Mouse (Mus musculus) layer of hippocampus, postnatal 10 days (tissue): ENCODE measurements around the gene Osgin1. TPM values are rescaled to one million over a fixed set of nuclear protein-coding genes. Genes with fewer than 3 reads are reported as not detected.

Experiments
- DNase-seq, 2 experiments: peaks; one replicate each; pipeline ENCODE4 v3.0.0; 2021; ENCODE audit warnings: low spot score in 2 of 2
- total RNA-seq, 2 experiments: library from RNA; stranded (reverse); gene quantifications; 2 replicates each; pipeline ENCODE4 v1.2.3; 2021

Osgin1 gene
- total RNA-seq, 2 experiments from 2014 or later: 0.25 to 0.33 TPM

GRCm38 (mm10) chr8:119442013-119442412 lies 8.1 kb downstream of the Osgin1 start:
- no peak for DNase-seq

- no peak for DNase-seq
Observed at GRCm38 (mm10) chr8:119442970-119443369, 9.0 kb downstream of the Osgin1 start.

- peak; percentile 96 for DNase-seq
Observed at GRCm38 (mm10) chr8:119446211-119446989, 12.5 kb downstream of the Osgin1 start, which contains the start of gene Necab2. Gene Necab2 (plus strand): TSS chr8:119446719.

- peak; percentile 45 to 59 for DNase-seq
Observed at GRCm38 (mm10) chr8:119446990-119447780, 13.3 kb downstream of the Osgin1 start.

GRCm38 (mm10) chr8:119447781-119448170 lies 13.9 kb downstream of the Osgin1 start:
- DNase-seq: no peak

- no peak for DNase-seq
Observed at GRCm38 (mm10) chr8:119449627-119450026, 15.7 kb downstream of the Osgin1 start.

GRCm38 (mm10) chr8:119451131-119451530 lies 17.2 kb downstream of the Osgin1 start:
- DNase-seq: no peak

- no peak for DNase-seq
Observed at GRCm38 (mm10) chr8:119452919-119453318, 19.0 kb downstream of the Osgin1 start.

- no peak for DNase-seq
Observed at GRCm38 (mm10) chr8:119456045-119456444, 22.1 kb downstream of the Osgin1 start.

GRCm38 (mm10) chr8:119459724-119460123 lies 25.8 kb downstream of the Osgin1 start:
- DNase-seq: no peak

- DNase-seq: peak; percentile 54 to 68
Observed at GRCm38 (mm10) chr8:119461356-119461755, 27.4 kb downstream of the Osgin1 start.

- DNase-seq: no peak
Observed at GRCm38 (mm10) chr8:119463709-119464108, 29.8 kb downstream of the Osgin1 start.

GRCm38 (mm10) chr8:119466105-119466504 lies 32.2 kb downstream of the Osgin1 start:
- peak; percentile 49 to 64 for DNase-seq

GRCm38 (mm10) chr8:119466794-119467193 lies 32.9 kb downstream of the Osgin1 start:
- no peak for DNase-seq

- no peak for DNase-seq
Observed at GRCm38 (mm10) chr8:119468091-119468490, 34.2 kb downstream of the Osgin1 start.

GRCm38 (mm10) chr8:119478684-119479083 lies 44.8 kb downstream of the Osgin1 start:
- DNase-seq: no peak

- no peak for DNase-seq
Observed at GRCm38 (mm10) chr8:119484145-119484896, 50.4 kb downstream of the Osgin1 start.

GRCm38 (mm10) chr8:119487093-119487492 lies 53.2 kb downstream of the Osgin1 start:
- DNase-seq: no peak
